Mouse (Mus musculus): ENCODE results near the gene Apoh.

GRCm38 (mm10) chr11:108419242-108419641 is 76.1 kb downstream of the Apoh start:
- no peak for TF ChIP-seq CTCF (conservative IDR thresholded peaks at IDR 0.05 in 1 of 2, IDR thresholded peaks at IDR 0.05 in 1 of 2; ENCODE audit: low read depth in 2 of 2, low read length in 2 of 2)
- TF ChIP-seq EP300 (IDR thresholded peaks at IDR 0.05; ENCODE audit: low read length) = no peak
- no peak for TF ChIP-seq E2F4 (IDR thresholded peaks at IDR 0.05; ENCODE audit: insufficient replicate concordance, low read depth, low read length)
- TF ChIP-seq RAD21 (IDR thresholded peaks at IDR 0.05; ENCODE audit: low read depth, low read length) = no peak
- TF ChIP-seq ZMIZ1 (IDR thresholded peaks at IDR 0.05; ENCODE audit: low read depth, low read length) = no peak
- TF ChIP-seq POLR2AphosphoS2 (IDR thresholded peaks at IDR 0.05; ENCODE audit: low read depth, low read length) = no peak
- no peak for TF ChIP-seq POLR2A (IDR thresholded peaks at IDR 0.05; ENCODE audit: low read depth, low read length)
- no peak for TF ChIP-seq SIN3A (IDR thresholded peaks at IDR 0.05; ENCODE audit: low read length)
- no peak for TF ChIP-seq MAZ (IDR thresholded peaks at IDR 0.05; ENCODE audit: low read depth, low read length)
- no peak for TF ChIP-seq TCF12 (IDR thresholded peaks at IDR 0.05; ENCODE audit: low read depth, low read length)
- TF ChIP-seq IRF4 (IDR thresholded peaks at IDR 0.05; ENCODE audit: low read depth, low read length) = no peak
- TF ChIP-seq ZNF384 (IDR thresholded peaks at IDR 0.05; ENCODE audit: low read depth, low read length) = no peak
- no peak for TF ChIP-seq MAFK (IDR thresholded peaks at IDR 0.05; ENCODE audit: insufficient replicate concordance, low read length)

Measured in CH12.LX (cell line).